ENCODE assay signal across 15 mouse cellular contexts in the genomic region with DNA sequence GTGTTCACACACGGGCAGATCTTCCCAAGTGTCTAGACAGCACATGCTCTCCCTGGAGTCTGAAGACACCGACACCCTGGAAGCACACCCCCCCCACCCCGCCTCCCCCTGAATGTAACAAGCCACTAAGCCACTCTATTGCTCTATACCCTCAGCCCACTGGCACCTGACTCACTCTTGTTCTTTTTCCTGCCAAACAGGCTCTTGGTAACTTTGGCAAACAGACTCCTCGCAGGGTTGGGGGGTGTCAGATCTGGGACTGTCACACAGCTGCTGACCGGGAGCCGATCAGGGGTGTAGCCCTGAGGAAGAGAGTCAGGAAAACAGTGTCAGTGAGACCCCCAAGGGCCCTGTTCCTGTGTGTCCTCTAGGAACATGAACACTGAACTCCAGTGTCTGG. TPM values are rescaled to one million over a fixed set of nuclear protein-coding genes. Genes with fewer than 3 reads are reported as not detected.
A peak's percentile ranks its signal among the peaks of the same experiment; 100 is the strongest.
DNase-seq lines count a peak whose midpoint lies in the region; ATAC-seq and TF ChIP-seq lines count a peak whose summit lies in the region.
"Had no signal": no experiment of that assay in that cellular context is flagged by ENCODE, and none has a peak within 500 bp of the region (broad histone marks: within the 10 kb centered on the region; RNA-seq: fewer than 3 reads in every experiment).

No protein-coding gene starts in this region.

- peaks cover 70% of the 10 kb centered on the region for H3K4me1 ChIP-seq in forebrain, embryonic 10.5 days
- peaks cover 5% of the 10 kb centered on the region; the same call in 1 of the 2 replicates for H3K4me1 ChIP-seq in forebrain, postnatal 0 days (ENCODE audit: insufficient read depth)
- peaks cover 84% of the 10 kb centered on the region for H3K4me1 ChIP-seq in midbrain, embryonic 10.5 days
- peaks cover 27% of the 10 kb centered on the region for H3K4me1 ChIP-seq in midbrain, embryonic 15.5 days
- H3K4me1 ChIP-seq in hindbrain, embryonic 14.5 days (replicated peaks; ENCODE audit: control insufficient read depth, insufficient read depth, low read length), result peaks cover 19% of the 10 kb centered on the region
- peaks cover 33% of the 10 kb centered on the region for H3K4me1 ChIP-seq in neural tube, embryonic 15.5 days

- peaks cover 29% of the 10 kb centered on the region for H3K36me3 ChIP-seq in forebrain, embryonic 10.5 days (replicated peaks)
- H3K36me3 ChIP-seq in forebrain, postnatal 0 days (ENCODE audit: insufficient read depth), result peaks cover 24% of the 10 kb centered on the region
- peaks cover 46% of the 10 kb centered on the region for H3K36me3 ChIP-seq in midbrain, embryonic 10.5 days
- H3K36me3 ChIP-seq in midbrain, embryonic 15.5 days (replicated peaks), result peaks cover 7% of the 10 kb centered on the region; the same call in 1 of the 2 replicates
- peaks cover 37% of the 10 kb centered on the region for H3K36me3 ChIP-seq in hindbrain, embryonic 14.5 days (replicated peaks; ENCODE audit: control insufficient read depth, insufficient read depth)
- H3K36me3 ChIP-seq in neural tube, embryonic 15.5 days, result peaks cover 39% of the 10 kb centered on the region

- no peak overlapping the region for H3K9ac ChIP-seq in forebrain, postnatal 0 days
- no peak overlapping the region for H3K9ac ChIP-seq in midbrain, embryonic 15.5 days
- H3K9ac ChIP-seq in hindbrain, embryonic 14.5 days, result no peak overlapping the region
- H3K9ac ChIP-seq in neural tube, embryonic 15.5 days (replicated peaks), result no peak overlapping the region

- TF ChIP-seq CTCF in forebrain, postnatal 0 days (IDR thresholded peaks at IDR 0.05; ENCODE audit: low read depth), result no peak

- H3K4me3 ChIP-seq in forebrain, embryonic 10.5 days, result peak overlapping the region; percentile 92
- H3K4me3 ChIP-seq in forebrain, postnatal 0 days (ENCODE audit: low read depth, low read length), result no peak overlapping the region
- peak overlapping the region; percentile 95 for H3K4me3 ChIP-seq in midbrain, embryonic 10.5 days
- H3K4me3 ChIP-seq in midbrain, embryonic 15.5 days, result no peak overlapping the region
- no peak overlapping the region for H3K4me3 ChIP-seq in hindbrain, embryonic 14.5 days (replicated peaks; ENCODE audit: low read length)
- H3K4me3 ChIP-seq in neural tube, embryonic 15.5 days (replicated peaks), result no peak overlapping the region
- H3K4me3 ChIP-seq: embryonic facial prominence, embryonic 13.5 days; heart, adult 2 months had no signal

- H3K4me2 ChIP-seq in forebrain, postnatal 0 days (ENCODE audit: low read depth), result no peak overlapping the region
- H3K4me2 ChIP-seq in midbrain, embryonic 15.5 days, result no peak overlapping the region
- peak overlapping the region; percentile 85; the same call in 1 of the 2 replicates for H3K4me2 ChIP-seq in hindbrain, embryonic 14.5 days (replicated peaks)
- H3K4me2 ChIP-seq in neural tube, embryonic 15.5 days, result 0 out of 2 replicates have a peak overlapping the region, but pooled peaks have one; percentile 73
- H3K4me2 ChIP-seq: embryonic facial prominence, embryonic 13.5 days had no signal

- DNase-seq in forebrain, embryonic 10.5 days (ENCODE audit: extremely low spot score, low spot score), result no peak
- no peak for DNase-seq in forebrain, postnatal 0 days
- DNase-seq in midbrain, embryonic 10.5 days (ENCODE audit: low spot score), result no peak
- DNase-seq in hindbrain, embryonic 14.5 days (ENCODE audit: low spot score), result no peak
- DNase-seq in adipocyte (ENCODE audit: low spot score), result no peak
- DNase-seq: cerebellum, postnatal 36 days; heart, adult 2 months; right cerebral cortex, postnatal 14 days had no signal

- no peak for ATAC-seq in forebrain, postnatal 0 days
- no peak for ATAC-seq in midbrain, embryonic 15.5 days (replicated peaks)
- no peak for ATAC-seq in hindbrain, embryonic 14.5 days (ENCODE audit: low FRiP score)
- ATAC-seq in neural tube, embryonic 15.5 days (ENCODE audit: low FRiP score), result no peak
- ATAC-seq in granulocyte monocyte progenitor cell, adult 5-6 weeks (replicated peaks; ENCODE audit: poor library complexity, severe bottlenecking), result no peak
- ATAC-seq: activated CD4-positive, CD25-positive, alpha-beta regulatory T cell, adult 4 months had no signal

- H3K9me3 ChIP-seq in forebrain, embryonic 10.5 days, result no peaks in the 10 kb centered on the region
- no peaks in the 10 kb centered on the region for H3K9me3 ChIP-seq in forebrain, postnatal 0 days (ENCODE audit: low read length)
- no peaks in the 10 kb centered on the region for H3K9me3 ChIP-seq in midbrain, embryonic 10.5 days (replicated peaks)
- no peaks in the 10 kb centered on the region for H3K9me3 ChIP-seq in midbrain, embryonic 15.5 days
- no peaks in the 10 kb centered on the region for H3K9me3 ChIP-seq in hindbrain, embryonic 14.5 days (ENCODE audit: control insufficient read depth, low read length)
- H3K9me3 ChIP-seq in neural tube, embryonic 15.5 days (replicated peaks), result no peaks in the 10 kb centered on the region
- H3K9me3 ChIP-seq: embryonic facial prominence, embryonic 13.5 days had no signal

- H3K27ac ChIP-seq in forebrain, embryonic 10.5 days, result peak overlapping the region; percentile 86
- H3K27ac ChIP-seq in forebrain, postnatal 0 days (ENCODE audit: low read depth, low read length), result no peak overlapping the region
- H3K27ac ChIP-seq in midbrain, embryonic 10.5 days (replicated peaks), result peak overlapping the region; percentile 93
- H3K27ac ChIP-seq in midbrain, embryonic 15.5 days, result no peak overlapping the region
- no peak overlapping the region for H3K27ac ChIP-seq in hindbrain, embryonic 14.5 days
- no peak overlapping the region for H3K27ac ChIP-seq in neural tube, embryonic 15.5 days (replicated peaks)
- H3K27ac ChIP-seq: embryonic facial prominence, embryonic 13.5 days; heart, adult 2 months had no signal

- WGBS in forebrain, embryonic 10.5 days, result 65% methylated on average over 6 of the region's 6 CpGs
- 66% methylated on average over 6 of the region's 6 CpGs for WGBS in forebrain, postnatal 0 days
- 63% methylated on average over 6 of the region's 6 CpGs for WGBS in midbrain, embryonic 10.5 days
- WGBS in midbrain, embryonic 15.5 days, result 57% methylated on average over 6 of the region's 6 CpGs
- 49% methylated on average over 6 of the region's 6 CpGs for WGBS in hindbrain, embryonic 14.5 days
- WGBS in neural tube, embryonic 15.5 days, result 55% methylated on average over 6 of the region's 6 CpGs

- peaks cover 66% of the 10 kb centered on the region for H3K27me3 ChIP-seq in forebrain, embryonic 10.5 days (ENCODE audit: poor library complexity, severe bottlenecking)
- H3K27me3 ChIP-seq in forebrain, postnatal 0 days (ENCODE audit: insufficient read depth, low read length), result no peaks in the 10 kb centered on the region
- peaks cover 35% of the 10 kb centered on the region for H3K27me3 ChIP-seq in midbrain, embryonic 10.5 days (ENCODE audit: low read depth, poor library complexity, severe bottlenecking)
- no peaks in the 10 kb centered on the region for H3K27me3 ChIP-seq in midbrain, embryonic 15.5 days (replicated peaks)
- no peaks in the 10 kb centered on the region for H3K27me3 ChIP-seq in hindbrain, embryonic 14.5 days (ENCODE audit: control insufficient read depth, insufficient read depth, low read length)
- no peaks in the 10 kb centered on the region for H3K27me3 ChIP-seq in neural tube, embryonic 15.5 days (replicated peaks)

RNA-seq across cellular contexts. Expression of a gene that starts 2.6 kb away (rescaled TPM):
- polyA plus RNA-seq in forebrain, embryonic 10.5 days (2016; fragmentation: Nextera tagmentation; extraction: Ambion mirVana), result 12.8 and 14.0 TPM in 2 replicates
- 10.2 and 16.9 TPM in 2 replicates for total RNA-seq in forebrain, postnatal 0 days (2014; rRNA removed)
- 14.4 and 18.2 TPM in 2 replicates for polyA plus RNA-seq in forebrain, postnatal 0 days (2015; fragmentation: Nextera tagmentation; extraction: Ambion mirVana)
- polyA plus RNA-seq in midbrain, embryonic 10.5 days (2016; fragmentation: Nextera tagmentation; extraction: Ambion mirVana), result 36.8 and 41.3 TPM in 2 replicates
- polyA plus RNA-seq in midbrain, embryonic 15.5 days (2015; fragmentation: Nextera tagmentation; extraction: Ambion mirVana), result 19.1 and 19.3 TPM in 2 replicates
- 17.4 and 21.7 TPM in 2 replicates for polyA plus RNA-seq in hindbrain, embryonic 14.5 days (2014; fragmentation: Nextera tagmentation; extraction: Ambion mirVana)
- 19.5 and 22.5 TPM in 2 replicates for polyA plus RNA-seq in neural tube, embryonic 15.5 days (2015; fragmentation: Nextera tagmentation; extraction: Ambion mirVana)
- total RNA-seq in granulocyte monocyte progenitor cell, adult 5-6 weeks (2014; fragmentation: Nextera tagmentation), result 1.5 and 2.2 TPM in 2 replicates
- 1.5 and 2.5 TPM in 2 replicates for total RNA-seq in granulocyte monocyte progenitor cell, adult 5-6 weeks (2017)

RNA-seq across cellular contexts. Expression of a gene that starts 4.6 kb away (rescaled TPM):
- not detected in 2 replicates for polyA plus RNA-seq in forebrain, embryonic 10.5 days (2016; fragmentation: Nextera tagmentation; extraction: Ambion mirVana)
- total RNA-seq in forebrain, postnatal 0 days (2014; rRNA removed), result 3.1 and 6.2 TPM in 2 replicates
- 1.3 and 1.7 TPM in 2 replicates for polyA plus RNA-seq in forebrain, postnatal 0 days (2015; fragmentation: Nextera tagmentation; extraction: Ambion mirVana)
- 0.14 TPM in 1 of 2 replicates, not detected in the other for polyA plus RNA-seq in midbrain, embryonic 10.5 days (2016; fragmentation: Nextera tagmentation; extraction: Ambion mirVana)
- polyA plus RNA-seq in midbrain, embryonic 15.5 days (2015; fragmentation: Nextera tagmentation; extraction: Ambion mirVana), result 0.42 TPM in 1 of 2 replicates, not detected in the other
- polyA plus RNA-seq in hindbrain, embryonic 14.5 days (2014; fragmentation: Nextera tagmentation; extraction: Ambion mirVana), result 0.82 and 1.6 TPM in 2 replicates
- polyA plus RNA-seq in neural tube, embryonic 15.5 days (2015; fragmentation: Nextera tagmentation; extraction: Ambion mirVana), result not detected in 2 replicates
- 0.77 TPM in 1 of 2 replicates, not detected in the other for total RNA-seq in granulocyte monocyte progenitor cell, adult 5-6 weeks (2014; fragmentation: Nextera tagmentation)
- not detected in 2 replicates for total RNA-seq in granulocyte monocyte progenitor cell, adult 5-6 weeks (2017)
- total RNA-seq: gastrocnemius, adult 8-10 months; heart, adult 2 months had no signal
- polyA plus RNA-seq: embryonic facial prominence, embryonic 13.5 days; limb, embryonic 11.5 days had no signal

RNA-seq across cellular contexts. Expression of a gene that starts 5.7 kb away (rescaled TPM):
- polyA plus RNA-seq in forebrain, embryonic 10.5 days (2016; fragmentation: Nextera tagmentation; extraction: Ambion mirVana), result 4.9 and 5.3 TPM in 2 replicates
- total RNA-seq in forebrain, postnatal 0 days (2014; rRNA removed), result 5.5 and 11.4 TPM in 2 replicates
- polyA plus RNA-seq in forebrain, postnatal 0 days (2015; fragmentation: Nextera tagmentation; extraction: Ambion mirVana), result 4.1 and 6.0 TPM in 2 replicates
- 4.4 and 5.4 TPM in 2 replicates for polyA plus RNA-seq in midbrain, embryonic 10.5 days (2016; fragmentation: Nextera tagmentation; extraction: Ambion mirVana)
- 3.9 and 4.3 TPM in 2 replicates for polyA plus RNA-seq in midbrain, embryonic 15.5 days (2015; fragmentation: Nextera tagmentation; extraction: Ambion mirVana)
- 3.1 and 3.2 TPM in 2 replicates for polyA plus RNA-seq in hindbrain, embryonic 14.5 days (2014; fragmentation: Nextera tagmentation; extraction: Ambion mirVana)
- 4.7 and 5.5 TPM in 2 replicates for polyA plus RNA-seq in neural tube, embryonic 15.5 days (2015; fragmentation: Nextera tagmentation; extraction: Ambion mirVana)
- 5.0 and 14.5 TPM in 2 replicates for total RNA-seq in granulocyte monocyte progenitor cell, adult 5-6 weeks (2014; fragmentation: Nextera tagmentation)
- 6.9 and 7.2 TPM in 2 replicates for total RNA-seq in granulocyte monocyte progenitor cell, adult 5-6 weeks (2017)

RNA-seq across cellular contexts. Expression of a gene that starts 24.8 kb away (rescaled TPM):
- polyA plus RNA-seq in forebrain, embryonic 10.5 days (2016; fragmentation: Nextera tagmentation; extraction: Ambion mirVana), result 878 and 901 TPM in 2 replicates
- total RNA-seq in forebrain, postnatal 0 days (2014; rRNA removed), result 784 and 1,295 TPM in 2 replicates
- polyA plus RNA-seq in forebrain, postnatal 0 days (2015; fragmentation: Nextera tagmentation; extraction: Ambion mirVana), result 481 and 630 TPM in 2 replicates
- 691 and 830 TPM in 2 replicates for polyA plus RNA-seq in midbrain, embryonic 10.5 days (2016; fragmentation: Nextera tagmentation; extraction: Ambion mirVana)
- 430 and 431 TPM in 2 replicates for polyA plus RNA-seq in midbrain, embryonic 15.5 days (2015; fragmentation: Nextera tagmentation; extraction: Ambion mirVana)
- 549 and 672 TPM in 2 replicates for polyA plus RNA-seq in hindbrain, embryonic 14.5 days (2014; fragmentation: Nextera tagmentation; extraction: Ambion mirVana)
- 530 and 610 TPM in 2 replicates for polyA plus RNA-seq in neural tube, embryonic 15.5 days (2015; fragmentation: Nextera tagmentation; extraction: Ambion mirVana)
- total RNA-seq in granulocyte monocyte progenitor cell, adult 5-6 weeks (2014; fragmentation: Nextera tagmentation), result 4,230 and 5,237 TPM in 2 replicates
- 2,283 and 2,839 TPM in 2 replicates for total RNA-seq in granulocyte monocyte progenitor cell, adult 5-6 weeks (2017)

RNA-seq across cellular contexts. Expression of a gene that starts 35.3 kb away (rescaled TPM):
- 7.3 TPM in 2 replicates for polyA plus RNA-seq in forebrain, embryonic 10.5 days (2016; fragmentation: Nextera tagmentation; extraction: Ambion mirVana)
- 4.0 and 8.6 TPM in 2 replicates for total RNA-seq in forebrain, postnatal 0 days (2014; rRNA removed)
- 0.96 and 1.9 TPM in 2 replicates for polyA plus RNA-seq in forebrain, postnatal 0 days (2015; fragmentation: Nextera tagmentation; extraction: Ambion mirVana)
- 12.8 and 15.7 TPM in 2 replicates for polyA plus RNA-seq in midbrain, embryonic 10.5 days (2016; fragmentation: Nextera tagmentation; extraction: Ambion mirVana)
- 7.7 and 9.0 TPM in 2 replicates for polyA plus RNA-seq in midbrain, embryonic 15.5 days (2015; fragmentation: Nextera tagmentation; extraction: Ambion mirVana)
- 5.6 and 7.7 TPM in 2 replicates for polyA plus RNA-seq in hindbrain, embryonic 14.5 days (2014; fragmentation: Nextera tagmentation; extraction: Ambion mirVana)
- 6.9 and 7.1 TPM in 2 replicates for polyA plus RNA-seq in neural tube, embryonic 15.5 days (2015; fragmentation: Nextera tagmentation; extraction: Ambion mirVana)
- 0.97 TPM in 1 of 2 replicates, not detected in the other for total RNA-seq in granulocyte monocyte progenitor cell, adult 5-6 weeks (2014; fragmentation: Nextera tagmentation)
- total RNA-seq in granulocyte monocyte progenitor cell, adult 5-6 weeks (2017), result not detected in 2 replicates
- polyA plus RNA-seq: activated CD4-positive, CD25-positive, alpha-beta regulatory T cell, adult 4 months had no signal

Comparison
In these comparisons a context has a peak if more than half of its experiments do, and no peak if none do; other contexts are left out.
1. H3K27ac ChIP-seq: peak in forebrain, embryonic 10.5 days (single experiment) and midbrain, embryonic 10.5 days (single experiment); none in forebrain, postnatal 0 days (single experiment), midbrain, embryonic 15.5 days (single experiment), hindbrain, embryonic 14.5 days (single experiment) and neural tube, embryonic 15.5 days (single experiment).
2. H3K4me3 ChIP-seq: peak in forebrain, embryonic 10.5 days (single experiment) and midbrain, embryonic 10.5 days (single experiment); none in forebrain, postnatal 0 days (single experiment), midbrain, embryonic 15.5 days (single experiment), hindbrain, embryonic 14.5 days (single experiment) and neural tube, embryonic 15.5 days (single experiment).
3. H3K4me2 ChIP-seq: peak in hindbrain, embryonic 14.5 days (single experiment) and neural tube, embryonic 15.5 days (single experiment); none in forebrain, postnatal 0 days (single experiment) and midbrain, embryonic 15.5 days (single experiment).